Comparison of ENCODE assay signal across 9 mouse cellular contexts in genomic region chr2:132689569-132690231, GRCm38 (mm10). TPM values are rescaled to one million over a fixed set of nuclear protein-coding genes. Genes with fewer than 3 reads are reported as not detected.
A peak's percentile ranks its signal among the peaks of the same experiment; 100 is the strongest.
DNase-seq lines count a peak whose midpoint lies in the region; ATAC-seq and TF ChIP-seq lines count a peak whose summit lies in the region.
"Had no signal": no experiment of that assay in that cellular context is flagged by ENCODE, and none has a peak within 500 bp of the region (broad histone marks: within the 10 kb centered on the region; RNA-seq: fewer than 3 reads in every experiment).

No protein-coding gene starts in this region.

- 0 out of 2 replicates have a peak overlapping the region, but pooled peaks have one; percentile 35 for H3K9ac ChIP-seq in forebrain, embryonic 13.5 days
- H3K9ac ChIP-seq in heart, postnatal 0 days (replicated peaks; ENCODE audit: low read depth, low read length): no peak overlapping the region
- peak overlapping the region; percentile 34 for H3K9ac ChIP-seq in liver, embryonic 13.5 days
- H3K9ac ChIP-seq: midbrain, embryonic 12.5 days had no signal

- H3K9me3 ChIP-seq in forebrain, embryonic 13.5 days (replicated peaks): no peaks in the 10 kb centered on the region
- H3K9me3 ChIP-seq in forebrain, embryonic 10.5 days: no peaks in the 10 kb centered on the region
- no peaks in the 10 kb centered on the region for H3K9me3 ChIP-seq in E14TG2a.4 (ENCODE audit: low read length)
- H3K9me3 ChIP-seq in heart, postnatal 0 days (replicated peaks; ENCODE audit: control insufficient read depth, low read length): no peaks in the 10 kb centered on the region
- H3K9me3 ChIP-seq in liver, embryonic 13.5 days (replicated peaks): no peaks in the 10 kb centered on the region
- H3K9me3 ChIP-seq: midbrain, embryonic 12.5 days had no signal

- H3K4me1 ChIP-seq in forebrain, embryonic 13.5 days: peaks cover 9% of the 10 kb centered on the region; the same call in 1 of the 2 replicates
- H3K4me1 ChIP-seq in forebrain, embryonic 10.5 days: peaks cover 6% of the 10 kb centered on the region
- H3K4me1 ChIP-seq in E14TG2a.4 (replicated peaks; ENCODE audit: low read depth, low read length): peaks cover 90% of the 10 kb centered on the region
- peaks cover 13% of the 10 kb centered on the region; the same call in 1 of the 2 replicates for H3K4me1 ChIP-seq in heart, postnatal 0 days (ENCODE audit: control insufficient read depth, insufficient read depth)
- peaks cover 86% of the 10 kb centered on the region for H3K4me1 ChIP-seq in liver, embryonic 13.5 days (replicated peaks)

- H3K27ac ChIP-seq in forebrain, embryonic 13.5 days: peak overlapping the region; percentile 3
- H3K27ac ChIP-seq in forebrain, embryonic 10.5 days: no peak overlapping the region
- peak overlapping the region; percentile 77 for H3K27ac ChIP-seq in heart, postnatal 0 days (ENCODE audit: low read depth)
- H3K27ac ChIP-seq in liver, embryonic 13.5 days: peak overlapping the region; percentile 78
- H3K27ac ChIP-seq: midbrain, embryonic 12.5 days had no signal

- no peak overlapping the region for H3K4me2 ChIP-seq in forebrain, embryonic 13.5 days
- H3K4me2 ChIP-seq in heart, postnatal 0 days (ENCODE audit: low read depth, low read length): no peak overlapping the region
- H3K4me2 ChIP-seq in liver, embryonic 13.5 days: 0 out of 2 replicates have a peak overlapping the region, but pooled peaks have one; percentile 11
- H3K4me2 ChIP-seq: midbrain, embryonic 12.5 days had no signal

- H3K4me3 ChIP-seq in forebrain, embryonic 13.5 days: no peak overlapping the region
- no peak overlapping the region for H3K4me3 ChIP-seq in forebrain, embryonic 10.5 days
- H3K4me3 ChIP-seq in E14TG2a.4 (replicated peaks; ENCODE audit: low read length): peak overlapping the region; percentile 20; the same call in 1 of the 2 replicates
- no peak overlapping the region for H3K4me3 ChIP-seq in heart, postnatal 0 days (ENCODE audit: low read depth, low read length)
- H3K4me3 ChIP-seq in liver, embryonic 13.5 days (replicated peaks): no peak overlapping the region
- H3K4me3 ChIP-seq: midbrain, embryonic 12.5 days had no signal

- TF ChIP-seq EP300 in heart, postnatal 0 days (IDR thresholded peaks at IDR 0.05; ENCODE audit: low read depth): peak; percentile 65; the same call in 1 of the 2 replicates

- ATAC-seq in forebrain, embryonic 13.5 days: no peak
- no peak for ATAC-seq in heart, postnatal 0 days (ENCODE audit: insufficient read depth, low read depth)
- peak; percentile 76 for ATAC-seq in liver, embryonic 13.5 days (ENCODE audit: low read depth)

- WGBS in forebrain, embryonic 13.5 days: 65% methylated on average over 15 of the region's 15 CpGs
- WGBS in forebrain, embryonic 10.5 days: 76% methylated on average over 15 of the region's 15 CpGs
- 43% methylated on average over 15 of the region's 15 CpGs for WGBS in heart, postnatal 0 days
- WGBS in liver, embryonic 13.5 days (ENCODE audit: insufficient replicate concordance): 34% methylated on average over 15 of the region's 15 CpGs

- no peak for TF ChIP-seq CTCF in E14TG2a.4 (conservative IDR thresholded peaks at IDR 0.05; ENCODE audit: low read length)
- TF ChIP-seq CTCF in heart, postnatal 0 days (IDR thresholded peaks at IDR 0.05; ENCODE audit: low read depth): no peak

- no peak for DNase-seq in forebrain, embryonic 10.5 days (ENCODE audit: extremely low spot score, low spot score)
- peak; percentile 22 to 28 for DNase-seq in cerebellum, postnatal 36 days
- no peak for DNase-seq in heart, postnatal 0 days (ENCODE audit: low spot score)
- DNase-seq in liver, embryonic 13.5 days: peak; percentile 70
- DNase-seq in testis, postnatal 14 days (ENCODE audit: low spot score): peak; percentile 56
- no peak for DNase-seq in embryo, embryonic 9.5 days (ENCODE audit: extremely low spot score)

- H3K27me3 ChIP-seq in forebrain, embryonic 13.5 days: no peaks in the 10 kb centered on the region
- no peaks in the 10 kb centered on the region for H3K27me3 ChIP-seq in forebrain, embryonic 10.5 days (ENCODE audit: poor library complexity, severe bottlenecking)
- no peaks in the 10 kb centered on the region for H3K27me3 ChIP-seq in E14TG2a.4 (ENCODE audit: insufficient read depth, low read length)
- no peaks in the 10 kb centered on the region for H3K27me3 ChIP-seq in heart, postnatal 0 days (ENCODE audit: control insufficient read depth, insufficient read depth, low read length)
- no peaks in the 10 kb centered on the region for H3K27me3 ChIP-seq in liver, embryonic 13.5 days
- H3K27me3 ChIP-seq: midbrain, embryonic 12.5 days had no signal

- peaks cover 10% of the 10 kb centered on the region; the same call in 1 of the 2 replicates for H3K36me3 ChIP-seq in forebrain, embryonic 13.5 days (ENCODE audit: poor library complexity, severe bottlenecking)
- peaks cover 3% of the 10 kb centered on the region; the same call in 1 of the 2 replicates for H3K36me3 ChIP-seq in forebrain, embryonic 10.5 days (replicated peaks)
- 0 out of 2 replicates have a peak, but pooled peaks cover 5% of the 10 kb centered on the region for H3K36me3 ChIP-seq in E14TG2a.4 (ENCODE audit: insufficient read depth, low read length)
- no peaks in the 10 kb centered on the region for H3K36me3 ChIP-seq in heart, postnatal 0 days (replicated peaks; ENCODE audit: control insufficient read depth, insufficient read depth, low read length)
- H3K36me3 ChIP-seq in liver, embryonic 13.5 days: peaks cover 4% of the 10 kb centered on the region; the same call in 1 of the 2 replicates
- H3K36me3 ChIP-seq: midbrain, embryonic 12.5 days had no signal

RNA-seq across cellular contexts. Expression of gene Shld1, which starts 3.0 kb away (rescaled TPM):
- polyA plus RNA-seq in forebrain, embryonic 13.5 days (2015; fragmentation: Nextera tagmentation; extraction: Ambion mirVana): 21.7 and 23.6 TPM in 2 replicates
- 15.1 and 16.0 TPM in 2 replicates for polyA plus RNA-seq in forebrain, embryonic 10.5 days (2016; fragmentation: Nextera tagmentation; extraction: Ambion mirVana)
- 23.3 and 24.1 TPM in 2 replicates for total RNA-seq in heart, postnatal 0 days (2014; rRNA removed; ENCODE audit: low replicate concordance)
- polyA plus RNA-seq in heart, postnatal 0 days (2015; fragmentation: Nextera tagmentation; extraction: Ambion mirVana): 14.1 and 16.4 TPM in 2 replicates
- polyA plus RNA-seq in liver, embryonic 13.5 days (2015; fragmentation: Nextera tagmentation; extraction: Ambion mirVana): 11.1 and 12.1 TPM in 2 replicates

Comparison
In these comparisons a context has a peak if more than half of its experiments do, and no peak if none do; other contexts are left out.
1. DNase-seq: peak in cerebellum, postnatal 36 days (2 of 2), liver, embryonic 13.5 days (single experiment) and testis, postnatal 14 days (single experiment); none in forebrain, embryonic 10.5 days (single experiment), heart, postnatal 0 days (single experiment) and embryo, embryonic 9.5 days (single experiment).